Mouse (Mus musculus) limb, embryonic 13.5 days (tissue): ENCODE results near the gene Cpsf4l. TPM values are rescaled to one million over a fixed set of nuclear protein-coding genes. Genes with fewer than 3 reads are reported as not detected.

Experiments used
- ATAC-seq: fragments of 200-750 bp; cut with Nextera tagmentation; 2 replicates; pipeline ENCODE4 v1.8.0; 2017; ENCODE audit warnings: low read depth, moderate number of reproducible peaks, moderate TSS enrichment; ENCODE audit not compliant: low FRiP score
- H3K27ac ChIP-seq: fragments of 300-500 bp; sonication (generic); 2 replicates; pipeline ENCODE4 v1.5.1; 2015; ENCODE audit warnings: inconsistent platforms, mild to moderate bottlenecking, moderate library complexity
- H3K27me3 ChIP-seq: fragments of 300-500 bp; sonication (generic); 2 replicates; pipeline ENCODE4 v1.6.1; 2015; ENCODE audit warnings: mild to moderate bottlenecking, inconsistent platforms
- H3K36me3 ChIP-seq: fragments of 300-500 bp; sonication (generic); 2 replicates; pipeline ENCODE4 v1.6.1; 2015; ENCODE audit warnings: inconsistent platforms, mild to moderate bottlenecking, moderate library complexity
- H3K4me1 ChIP-seq: fragments of 300-500 bp; sonication (generic); 2 replicates; pipeline ENCODE4 v1.6.1; 2015; ENCODE audit warnings: inconsistent platforms
- H3K4me2 ChIP-seq: fragments of 300-500 bp; sonication (generic); replicated peaks from 2 replicates; pipeline ENCODE4 v1.6.1; 2015; ENCODE audit warnings: inconsistent platforms, mild to moderate bottlenecking, moderate library complexity
- H3K4me3 ChIP-seq: fragments of 300-500 bp; sonication (generic); 2 replicates; pipeline ENCODE4 v1.5.1; 2015; ENCODE audit warnings: moderate library complexity, mild to moderate bottlenecking, inconsistent platforms
- H3K9ac ChIP-seq: fragments of 300-500 bp; sonication (generic); 2 replicates; pipeline ENCODE4 v1.6.1; 2015; ENCODE audit warnings: mild to moderate bottlenecking, inconsistent platforms
- H3K9me3 ChIP-seq: fragments of 300-500 bp; sonication (generic); 2 replicates; pipeline ENCODE4 v1.6.1; 2016; ENCODE audit warnings: inconsistent platforms
- WGBS: fragments of 180-500 bp; shearing (Covaris S2); methylation state at CpG from one replicate; pipeline ENCODE4 v1.1.7; 2015; 5-methylcytosine and 5-hydroxymethylcytosine counted together
- polyA plus RNA-seq: library from polyadenylated mRNA; unstranded; fragments of >200 nt; fragmentation: Nextera tagmentation; extraction: Ambion mirVana; gene quantifications from 2 replicates; pipeline ENCODE4 v1.2.1, GENCODE M21; 2015

Cpsf4l gene
- polyA plus RNA-seq, 1 experiment from 2014 or later = 0.70 TPM

- no peak overlapping the region for H3K4me2 ChIP-seq
- H3K9me3 ChIP-seq = no peaks in the 10 kb centered on the region
- ATAC-seq = no peak
- H3K9ac ChIP-seq = no peak overlapping the region
- no peak overlapping the region for H3K27ac ChIP-seq
- H3K27me3 ChIP-seq = no peaks in the 10 kb centered on the region
- peaks cover 96% of the 10 kb centered on the region for H3K4me1 ChIP-seq
- peaks cover 18% of the 10 kb centered on the region for H3K36me3 ChIP-seq
- no peak overlapping the region for H3K4me3 ChIP-seq
- WGBS = 73% methylated on average over 6 of the region's 6 CpGs
Observed at GRCm38 (mm10) chr11:113733631-113734364, 24.0 kb upstream of the Cpsf4l start.

- Histone ChIP-seq H3K4me1 (peaks cover 97% of the 10 kb centered on the region), H3K9me3 (no peaks in the 10 kb centered on the region), H3K9ac (no peak overlapping the region), H3K36me3 (peaks cover 30% of the 10 kb centered on the region), H3K4me2 (no peak overlapping the region), H3K27ac (no peak overlapping the region), H3K27me3 (no peaks in the 10 kb centered on the region), H3K4me3 (no peak overlapping the region)
- 96% methylated on average over 10 of the region's 10 CpGs for WGBS
- no peak for ATAC-seq
Observed at GRCm38 (mm10) chr11:113731945-113732612, 22.3 kb upstream of the Cpsf4l start.

- Histone ChIP-seq H3K4me1 (peaks cover 98% of the 10 kb centered on the region), H3K27me3 (no peaks in the 10 kb centered on the region), H3K36me3 (peaks cover 42% of the 10 kb centered on the region), H3K9me3 (no peaks in the 10 kb centered on the region), H3K9ac (no peak overlapping the region), H3K4me2 (no peak overlapping the region), H3K4me3 (no peak overlapping the region), H3K27ac (no peak overlapping the region)
- 70% methylated on average over 3 of the region's 3 CpGs for WGBS
- no peak for ATAC-seq
Observed at GRCm38 (mm10) chr11:113730879-113731278, 21.1 kb upstream of the Cpsf4l start.

- Histone ChIP-seq H3K27ac (no peak overlapping the region), H3K4me1 (peaks cover 94% of the 10 kb centered on the region)
- WGBS = 39% methylated on average over 8 of the region's 8 CpGs
Observed at GRCm38 (mm10) chr11:113729917-113730316, 20.1 kb upstream of the Cpsf4l start.

GRCm38 (mm10) chr11:113729239-113729638, 19.4 kb upstream of the Cpsf4l start:
- WGBS = 81% methylated on average over 21 of the region's 21 CpGs
- no peak overlapping the region for H3K9ac ChIP-seq
- H3K4me1 ChIP-seq = peaks cover 87% of the 10 kb centered on the region
- peaks cover 50% of the 10 kb centered on the region for H3K36me3 ChIP-seq
- H3K27ac ChIP-seq = no peak overlapping the region
- ATAC-seq = no peak
- H3K4me3 ChIP-seq = no peak overlapping the region
- no peak overlapping the region for H3K4me2 ChIP-seq
- no peaks in the 10 kb centered on the region for H3K9me3 ChIP-seq
- H3K27me3 ChIP-seq = no peaks in the 10 kb centered on the region

More at GRCm38 (mm10) chr11:113729917-113730316, 20.1 kb upstream of the Cpsf4l start:
- Histone ChIP-seq H3K4me3 (no peak overlapping the region), H3K27me3 (no peaks in the 10 kb centered on the region), H3K4me2 (no peak overlapping the region), H3K9ac (no peak overlapping the region), H3K36me3 (peaks cover 47% of the 10 kb centered on the region), H3K9me3 (no peaks in the 10 kb centered on the region)
- no peak for ATAC-seq

GRCm38 (mm10) chr11:113727992-113728391, 18.2 kb upstream of the Cpsf4l start:
- Histone ChIP-seq H3K4me1 (peaks cover 75% of the 10 kb centered on the region), H3K27ac (peak overlapping the region; percentile 69), H3K9ac (peak overlapping the region; percentile 50; the same call in 1 of the 2 replicates), H3K9me3 (no peaks in the 10 kb centered on the region), H3K4me2 (no peak overlapping the region), H3K27me3 (no peaks in the 10 kb centered on the region), H3K4me3 (no peak overlapping the region), H3K36me3 (peaks cover 55% of the 10 kb centered on the region)
- 17% methylated on average over 6 of the region's 6 CpGs for WGBS
- ATAC-seq = no peak

- no peak for ATAC-seq
- peaks cover 68% of the 10 kb centered on the region for H3K4me1 ChIP-seq
- H3K9ac ChIP-seq = no peak overlapping the region
- H3K9me3 ChIP-seq = no peaks in the 10 kb centered on the region
- H3K4me2 ChIP-seq = peak overlapping the region; percentile 5; the same call in 1 of the 2 replicates
- H3K27me3 ChIP-seq = no peaks in the 10 kb centered on the region
- peak overlapping the region; percentile 69 for H3K27ac ChIP-seq
- WGBS = 36% methylated on average over 14 of the region's 14 CpGs
- H3K4me3 ChIP-seq = no peak overlapping the region
- peaks cover 55% of the 10 kb centered on the region for H3K36me3 ChIP-seq
Observed at GRCm38 (mm10) chr11:113726994-113727888, 17.4 kb upstream of the Cpsf4l start.

GRCm38 (mm10) chr11:113725235-113726048, 15.6 kb upstream of the Cpsf4l start:
- H3K4me3 ChIP-seq = no peak overlapping the region
- no peak overlapping the region for H3K4me2 ChIP-seq
- no peak overlapping the region for H3K9ac ChIP-seq
- no peak for ATAC-seq
- H3K27me3 ChIP-seq = no peaks in the 10 kb centered on the region
- H3K4me1 ChIP-seq = peaks cover 51% of the 10 kb centered on the region
- peak overlapping the region; percentile 44; the same call in 1 of the 2 replicates for H3K27ac ChIP-seq
- 88% methylated on average over 4 of the region's 4 CpGs for WGBS
- peaks cover 55% of the 10 kb centered on the region for H3K36me3 ChIP-seq
- no peaks in the 10 kb centered on the region for H3K9me3 ChIP-seq

- Histone ChIP-seq H3K4me2 (no peak overlapping the region), H3K27ac (no peak overlapping the region), H3K9ac (no peak overlapping the region), H3K4me3 (no peak overlapping the region), H3K36me3 (peaks cover 34% of the 10 kb centered on the region), H3K9me3 (no peaks in the 10 kb centered on the region), H3K27me3 (no peaks in the 10 kb centered on the region), H3K4me1 (peaks cover 22% of the 10 kb centered on the region)
- 75% methylated on average over 14 of the region's 14 CpGs for WGBS
- no peak for ATAC-seq
Observed at GRCm38 (mm10) chr11:113722405-113723090, 12.7 kb upstream of the Cpsf4l start.

- H3K9ac ChIP-seq = no peak overlapping the region
- no peaks in the 10 kb centered on the region for H3K9me3 ChIP-seq
- H3K36me3 ChIP-seq = no peaks in the 10 kb centered on the region
- H3K4me2 ChIP-seq = no peak overlapping the region
- H3K4me1 ChIP-seq = peaks cover 10% of the 10 kb centered on the region; the same call in 1 of the 2 replicates
- H3K27ac ChIP-seq = no peak overlapping the region
- 74% methylated on average over 16 of the region's 16 CpGs for WGBS
- ATAC-seq = no peak
- H3K4me3 ChIP-seq = no peak overlapping the region
- no peaks in the 10 kb centered on the region for H3K27me3 ChIP-seq
Observed at GRCm38 (mm10) chr11:113717767-113718424, 8.1 kb upstream of the Cpsf4l start.
